Mouse (Mus musculus): ENCODE results near the gene Arhgef2.
"Not testable (repeated sequence)": the region's sequence is repeated elsewhere in the genome, so short reads cannot be mapped to it uniquely, and the experiment has no call there.

Gene Arhgef2

DNA sequence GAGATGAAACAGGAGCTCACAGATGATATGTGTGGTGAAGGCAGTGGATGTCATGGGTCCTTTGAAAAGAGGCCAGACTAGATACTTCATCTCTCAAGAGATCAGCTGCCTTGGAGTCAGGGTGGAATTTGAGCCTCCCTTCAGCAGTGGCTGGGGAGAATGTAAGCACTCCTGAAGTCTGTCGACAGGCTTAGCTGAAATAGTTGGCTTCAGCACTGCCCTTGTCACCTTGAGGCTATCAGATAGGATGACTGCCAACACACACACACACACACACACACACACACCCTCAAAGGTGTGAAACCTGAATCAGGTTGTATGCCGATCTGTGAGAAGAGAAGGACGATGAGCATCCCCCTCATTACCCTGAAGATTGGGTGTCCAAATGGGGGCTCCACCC lies 14.7 kb upstream of the Arhgef2 start:
- DNase-seq (ENCODE audit: low read depth, low spot score) = no peak

DNA sequence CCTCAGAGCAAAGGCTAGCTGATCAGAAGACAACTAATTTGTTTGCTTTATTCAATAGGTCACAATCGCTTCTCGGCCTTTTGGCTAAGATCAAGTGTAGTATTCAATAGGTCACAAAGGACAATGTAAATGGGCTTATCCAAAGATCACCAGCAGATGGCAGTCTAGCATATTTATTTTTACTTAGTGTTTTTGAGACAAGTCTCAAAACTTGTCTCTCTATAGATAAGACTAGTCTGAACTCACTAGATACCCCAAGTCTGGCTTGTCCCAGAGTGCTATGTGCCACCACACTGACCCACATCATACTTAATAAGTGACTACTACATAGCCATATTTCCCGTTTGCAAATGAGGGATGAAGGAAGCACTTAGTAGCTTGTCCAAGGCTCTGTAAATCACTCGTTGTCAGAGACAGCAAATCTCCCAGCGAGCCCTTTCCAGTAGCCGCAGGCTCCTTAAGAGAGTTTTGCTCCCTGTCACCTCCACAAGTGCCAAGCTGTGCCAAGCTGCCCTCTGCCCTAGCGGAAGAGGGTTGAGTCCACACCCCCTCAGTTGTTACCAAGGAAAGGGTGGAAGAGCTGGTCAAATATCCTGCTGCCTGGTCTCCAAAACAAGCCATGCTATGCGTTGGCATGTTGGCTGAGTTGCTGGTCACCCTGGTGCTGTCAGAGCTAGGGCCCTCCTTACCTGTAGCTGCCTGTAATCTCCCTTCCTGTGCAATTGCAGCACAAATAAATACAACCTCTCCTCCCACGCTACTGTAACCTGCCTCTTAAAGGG lies 13.6 kb upstream of the Arhgef2 start:
- DNase-seq (ENCODE audit: low read depth, low spot score) = peak; percentile 82

DNA sequence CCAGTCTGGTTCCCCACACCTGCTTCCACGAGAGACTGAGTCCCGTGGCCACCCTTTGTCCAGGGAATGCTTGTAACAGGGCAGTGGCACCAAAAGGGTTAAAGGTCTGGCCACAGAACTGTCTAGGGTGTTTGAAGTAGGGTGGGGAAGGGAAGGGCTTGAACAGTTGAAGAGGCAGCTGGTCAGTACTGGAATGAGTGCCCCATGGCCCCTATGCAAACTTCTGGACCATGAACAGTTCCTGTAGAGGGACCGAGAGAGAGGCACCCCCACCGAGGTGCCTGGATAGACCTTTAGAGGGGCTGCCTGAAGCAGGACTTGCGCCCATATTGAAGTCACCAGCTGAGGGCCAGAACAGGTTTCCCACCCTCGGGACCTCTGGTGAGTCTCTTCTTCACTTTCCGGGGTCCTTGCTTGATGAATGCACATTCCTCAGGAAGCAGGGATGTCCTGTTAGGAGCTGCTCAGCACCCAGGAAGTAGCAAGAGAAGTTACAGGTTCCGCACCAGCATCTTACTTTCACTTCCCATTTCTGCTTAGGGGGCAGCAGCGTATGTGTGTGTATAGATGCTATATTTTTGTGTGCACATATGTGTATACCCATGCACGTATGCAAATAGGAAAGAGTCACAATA lies 12.7 kb upstream of the Arhgef2 start:
- no peak for DNase-seq (ENCODE audit: low read depth, low spot score)

DNA sequence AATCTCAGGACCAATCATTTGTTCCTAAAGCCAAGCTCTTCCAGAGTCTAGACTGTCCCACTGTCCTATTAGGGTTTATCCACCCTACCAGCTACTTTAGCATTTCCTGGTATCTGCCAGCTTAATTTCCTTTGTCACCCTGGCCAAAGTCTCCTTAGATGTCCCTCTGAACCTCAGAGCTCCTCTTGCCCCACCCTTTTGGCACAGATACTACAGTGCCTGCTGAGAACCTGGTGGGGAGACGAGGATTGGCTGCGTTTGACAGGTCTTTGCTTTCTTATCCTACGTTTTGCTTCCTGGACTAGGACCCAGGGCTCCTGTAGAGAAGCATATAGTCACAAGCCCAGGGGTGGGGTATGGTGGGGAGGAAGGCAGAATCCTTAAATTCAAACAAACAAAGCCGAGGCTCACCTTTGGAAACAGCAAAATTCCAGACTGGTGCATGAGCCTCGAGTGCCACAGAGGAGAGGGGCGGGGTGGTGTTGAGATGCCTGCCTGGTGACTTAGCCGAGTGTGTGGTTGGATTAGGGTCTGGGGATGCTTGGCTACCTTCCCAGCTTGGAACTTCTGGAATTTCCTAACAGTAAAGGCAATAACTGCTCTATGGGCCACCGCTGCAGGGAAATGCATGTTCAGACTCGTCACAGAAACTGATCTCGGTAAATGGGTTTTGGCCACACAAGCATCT lies 11.7 kb upstream of the Arhgef2 start:
- no peak for DNase-seq (ENCODE audit: low read depth, low spot score)

DNA sequence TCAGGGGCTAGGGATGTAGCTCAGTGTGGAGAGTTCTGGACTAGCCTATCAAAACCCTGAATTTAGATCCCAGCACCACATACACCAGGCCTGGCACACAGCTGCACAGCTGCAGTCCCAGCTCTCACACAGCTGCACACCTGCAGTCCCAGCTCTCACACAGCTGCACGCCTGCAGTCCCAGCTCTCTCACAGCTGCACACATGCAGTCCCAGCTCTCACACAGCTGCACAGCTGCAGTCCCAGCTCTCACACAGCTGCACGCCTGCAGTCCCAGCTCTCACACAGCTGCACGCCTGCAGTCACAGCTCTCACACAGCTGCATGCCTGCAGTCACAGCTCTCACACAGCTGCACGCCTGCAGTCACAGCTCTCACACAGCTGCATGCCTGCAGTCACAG lies 9.2 kb upstream of the Arhgef2 start:
- DNase-seq (ENCODE audit: low read depth, low spot score) = not testable (repeated sequence)

DNA sequence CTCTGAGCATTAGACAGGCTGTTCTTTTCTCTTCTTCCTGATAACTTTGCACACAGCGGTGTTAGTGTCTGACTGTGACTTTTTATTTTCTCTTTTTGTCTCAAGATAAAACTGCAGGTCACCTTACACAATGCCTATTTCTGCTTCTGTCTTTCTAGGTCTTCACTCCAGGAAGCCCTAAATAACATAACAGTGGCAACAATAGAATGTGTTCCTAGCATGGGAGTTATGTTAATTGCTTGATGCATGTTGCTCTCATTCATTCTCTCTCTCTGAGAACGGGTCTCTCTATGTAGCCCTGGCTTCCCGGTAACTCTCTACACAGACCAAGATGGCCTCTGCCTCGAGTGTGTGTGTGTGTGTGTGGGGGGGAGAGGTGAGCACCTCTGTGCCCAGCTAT lies 3.3 kb upstream of the Arhgef2 start:
- DNase-seq (ENCODE audit: low read depth, low spot score) = no peak

DNA sequence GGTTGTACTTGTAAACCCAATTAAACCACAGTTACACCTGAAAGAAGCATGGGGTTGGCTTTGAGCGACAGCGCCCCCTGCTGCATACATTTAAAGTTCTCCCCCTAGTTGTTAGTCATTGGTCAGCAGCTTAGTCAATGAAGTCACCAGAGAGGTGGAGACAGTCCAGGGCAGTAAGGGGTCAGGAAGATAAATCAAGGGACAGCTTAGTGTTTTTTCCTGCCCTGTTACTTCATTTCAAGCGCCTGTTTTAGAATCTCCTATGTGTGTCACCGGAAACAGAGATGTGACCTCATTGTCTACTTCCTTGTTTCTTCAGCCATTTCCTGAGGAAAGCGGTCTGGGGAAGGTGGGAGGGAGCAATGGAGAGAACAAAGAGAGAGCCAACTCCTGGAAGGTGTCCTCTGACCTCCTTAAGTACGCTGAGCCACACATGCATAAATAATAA lies 2.0 kb upstream of the Arhgef2 start:
- peak; percentile 92 for DNase-seq (ENCODE audit: low read depth, low spot score)

DNA sequence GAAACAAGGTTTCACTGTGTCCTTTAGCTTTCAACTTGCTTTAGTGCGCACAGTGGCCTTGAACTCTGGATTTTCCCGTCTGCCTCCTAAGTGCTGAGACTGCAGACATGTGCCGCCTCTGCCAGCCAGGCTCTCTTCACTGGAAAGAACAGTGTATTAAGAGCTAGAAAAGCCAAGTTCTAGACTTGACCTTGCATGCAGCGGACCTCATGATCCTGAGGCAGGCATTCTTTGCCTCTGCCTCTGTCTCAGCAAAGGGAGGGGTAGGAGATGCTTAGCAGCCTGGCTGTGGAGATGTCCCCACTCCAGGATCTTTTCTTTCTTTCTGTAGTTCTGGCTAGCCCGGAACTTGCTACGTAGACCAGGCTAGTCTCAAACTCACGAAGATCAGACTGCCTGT lies 903 bp upstream of the Arhgef2 start:
- DNase-seq (ENCODE audit: low read depth, low spot score) = no peak

DNA sequence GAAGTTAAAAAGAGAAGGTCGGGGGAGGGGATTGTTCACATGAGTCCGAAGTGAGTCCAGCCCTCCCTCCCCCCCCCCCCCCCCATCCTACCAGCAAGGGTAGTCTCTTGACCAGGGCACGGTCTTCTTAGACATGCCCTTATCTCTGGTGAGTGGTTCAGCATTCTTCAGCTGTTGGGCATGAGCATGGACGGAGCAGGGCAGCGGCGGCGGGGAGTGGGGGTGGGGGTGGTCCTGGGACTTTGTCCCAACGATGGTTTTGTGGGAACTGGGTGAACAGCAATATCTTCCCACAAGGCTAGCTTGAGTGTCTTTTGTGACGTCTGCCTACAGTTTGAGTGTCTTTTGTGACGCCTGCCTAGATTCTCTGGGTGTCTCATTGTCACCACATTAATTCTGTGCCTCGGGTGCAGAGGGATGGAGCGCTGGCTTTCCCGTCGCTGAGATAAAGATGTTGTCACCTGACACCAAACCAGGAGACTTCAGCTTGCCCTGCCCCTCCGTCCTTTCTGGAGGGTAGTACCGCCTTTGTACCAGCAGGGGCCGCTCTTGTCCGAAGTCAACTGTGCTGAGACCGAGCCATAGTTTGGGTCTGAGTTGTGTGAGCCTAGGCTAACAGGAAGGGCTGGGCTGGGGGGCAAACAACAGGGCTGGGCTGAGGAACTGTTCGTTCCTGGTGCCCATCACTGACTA lies 1.4 kb downstream of the Arhgef2 start:
- peak; percentile 93 for DNase-seq (ENCODE audit: low read depth, low spot score)

DNA sequence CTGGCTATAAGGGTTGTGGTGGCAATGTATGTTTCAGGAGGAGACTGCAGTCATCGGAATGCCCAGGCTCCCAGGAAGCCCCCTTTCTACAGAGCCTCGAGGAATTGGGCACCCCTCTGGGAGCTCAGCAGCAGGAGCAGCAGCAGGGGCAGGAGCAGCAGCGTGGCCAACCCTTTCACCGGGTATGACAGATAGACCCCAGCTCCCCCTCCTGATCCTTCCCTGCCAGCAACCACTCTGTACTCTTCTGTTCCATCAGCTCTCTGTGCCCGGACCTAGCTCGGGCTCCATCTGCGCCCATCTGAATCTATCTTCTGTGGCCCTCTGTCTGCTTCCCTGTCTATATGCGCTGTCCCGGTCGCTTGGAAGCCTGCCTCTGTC lies 2.0 kb downstream of the Arhgef2 start:
- peak; percentile 21 for DNase-seq (ENCODE audit: low read depth, low spot score)

DNA sequence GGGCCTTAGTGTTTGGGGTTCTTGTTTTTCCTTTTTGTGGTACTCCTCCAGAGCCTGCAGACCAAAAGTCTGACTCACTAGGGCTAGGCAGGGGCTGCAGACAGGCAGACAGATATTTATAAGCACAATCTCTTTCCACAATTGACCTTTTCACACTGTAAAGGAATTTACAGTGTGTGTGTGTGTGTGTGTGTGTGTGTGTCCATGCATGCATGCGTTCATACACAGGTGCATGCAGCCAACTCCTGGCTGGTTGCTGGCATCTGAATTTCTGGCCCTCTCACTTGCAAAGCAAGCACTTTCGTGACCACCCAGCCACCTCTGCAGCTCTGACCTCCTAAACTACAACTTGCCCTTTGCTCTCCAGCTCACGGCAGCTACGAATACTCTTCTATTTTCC lies 3.3 kb downstream of the Arhgef2 start:
- DNase-seq (ENCODE audit: low read depth, low spot score) = no peak

DNA sequence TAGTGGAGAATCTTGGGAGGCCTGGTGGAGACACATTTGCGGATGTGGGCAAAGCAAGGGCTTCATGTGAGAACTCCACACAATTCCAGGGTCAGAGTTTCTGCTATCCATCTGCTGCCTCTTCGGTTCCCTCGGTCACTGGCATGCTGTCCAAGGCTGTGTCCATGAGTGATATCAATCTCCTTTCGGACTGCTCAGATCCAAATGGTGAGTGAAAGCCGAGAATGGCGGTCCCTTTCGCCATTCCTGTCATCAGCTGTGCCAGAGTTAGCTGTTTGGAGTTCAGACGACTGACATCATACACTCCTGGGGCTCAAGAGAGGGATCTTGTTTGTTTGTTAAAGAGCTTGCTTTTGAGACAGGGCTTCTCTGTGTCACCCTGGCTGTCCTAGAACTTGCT lies 8.7 kb downstream of the Arhgef2 start:
- no peak for DNase-seq (ENCODE audit: low read depth, low spot score)

DNA sequence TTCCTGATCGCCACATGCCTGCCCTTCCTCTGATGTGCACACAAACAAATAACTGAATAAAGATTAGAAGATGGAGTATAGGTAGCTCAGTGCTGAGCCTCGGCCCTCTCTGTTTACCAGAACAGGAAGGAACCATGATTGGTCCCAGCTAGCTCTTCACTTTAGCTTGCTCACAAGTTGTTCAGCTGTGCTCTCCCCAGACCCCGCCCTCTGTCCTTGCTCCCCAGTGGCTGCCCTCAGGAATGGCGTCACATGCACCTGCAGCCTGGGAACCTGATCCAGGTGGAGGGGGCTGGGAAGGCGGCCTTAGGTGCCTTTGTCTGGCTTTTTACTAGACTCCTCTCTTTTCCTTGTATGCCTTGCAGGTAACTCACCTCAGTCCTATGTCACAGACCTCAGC lies 9.4 kb downstream of the Arhgef2 start:
- peak; percentile 64 for DNase-seq (ENCODE audit: low read depth, low spot score)

DNA sequence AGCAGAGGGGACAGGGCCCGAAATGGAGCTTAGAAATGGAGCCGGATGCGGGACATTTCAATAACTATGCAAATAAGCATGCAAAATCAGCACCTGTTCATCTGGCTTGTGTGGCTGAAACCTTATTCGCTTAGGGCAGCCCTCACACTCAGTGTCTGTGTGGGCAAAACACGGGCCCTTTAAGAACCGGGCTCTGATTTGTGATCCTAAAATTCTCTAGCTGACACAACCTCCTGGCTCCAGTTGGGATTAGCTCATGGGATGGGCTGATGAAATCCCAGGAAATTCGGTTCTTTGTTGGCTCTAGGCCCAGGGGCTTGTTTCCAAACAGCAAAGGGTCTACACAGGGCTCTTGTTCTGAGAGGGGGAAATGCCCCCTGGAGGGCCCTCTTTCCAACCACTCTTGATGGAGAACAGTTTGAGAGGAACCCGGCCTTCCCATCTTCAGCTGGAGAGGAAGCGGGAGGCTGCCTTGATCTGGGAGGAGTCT lies 10.2 kb downstream of the Arhgef2 start:
- DNase-seq (ENCODE audit: low read depth, low spot score) = no peak

DNA sequence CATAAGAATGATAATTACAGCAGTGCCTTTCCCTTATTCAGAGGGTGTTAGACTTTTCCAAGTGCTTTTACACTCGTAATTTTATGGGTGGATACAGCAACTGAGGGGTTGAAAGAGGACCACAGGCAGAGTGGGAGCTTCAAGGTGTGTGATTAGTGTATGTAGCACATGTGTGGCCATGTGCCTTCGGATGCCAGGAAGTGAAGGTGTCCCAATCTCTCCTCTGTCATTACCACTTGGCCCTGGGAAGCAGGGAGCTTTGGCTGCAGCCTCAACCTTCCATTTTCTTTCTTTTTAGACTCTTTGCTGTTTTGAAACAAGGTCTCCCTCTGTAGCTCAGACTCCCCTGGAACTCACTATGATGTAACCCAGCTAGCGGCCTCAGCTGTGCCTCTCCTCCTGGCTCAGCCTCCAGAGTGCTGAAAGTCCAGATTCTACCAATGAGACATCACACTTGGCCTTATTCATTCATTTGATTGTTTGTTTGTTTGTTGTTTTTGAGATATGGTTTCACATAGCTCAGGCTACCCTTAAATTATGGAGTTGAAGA lies 11.3 kb downstream of the Arhgef2 start:
- no peak for DNase-seq (ENCODE audit: low read depth, low spot score)

DNA sequence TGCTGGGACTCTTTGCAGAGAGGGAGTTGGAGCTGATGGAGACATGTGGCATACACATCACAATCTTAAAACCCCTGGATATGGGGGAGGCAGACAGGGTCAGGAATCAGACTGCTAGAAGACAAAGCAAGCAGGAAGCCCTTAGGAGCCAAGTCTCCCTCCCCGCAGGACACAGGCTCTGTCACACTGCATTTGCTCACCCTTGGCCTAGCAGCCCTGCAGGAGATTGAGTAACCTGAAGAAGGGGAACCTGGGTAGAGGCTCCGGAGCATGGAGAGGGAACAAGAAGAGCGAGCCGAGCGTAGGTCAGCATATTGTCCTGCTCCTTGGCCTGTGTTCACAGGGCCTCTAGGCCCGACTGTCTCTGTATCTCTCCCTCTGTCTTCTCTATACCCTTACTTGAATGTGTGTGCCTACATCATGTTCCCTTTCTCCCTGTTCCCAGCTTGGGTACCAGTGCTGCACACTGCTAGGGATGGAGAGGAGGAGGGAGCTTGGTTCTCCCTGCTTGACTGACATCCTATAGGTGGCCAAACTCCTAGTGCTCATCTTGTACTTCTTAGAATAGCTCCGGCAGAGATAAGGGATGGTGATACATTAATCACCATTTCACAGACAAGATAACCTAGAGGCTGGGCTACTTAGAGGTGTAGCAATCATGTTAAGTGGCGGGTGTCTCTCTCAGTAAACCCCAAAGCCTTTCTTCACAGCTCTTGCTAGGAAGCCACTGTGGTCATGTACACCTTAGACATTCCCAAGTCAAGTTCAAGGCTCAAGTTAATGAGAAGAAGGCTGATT lies 12.5 kb downstream of the Arhgef2 start:
- no peak for DNase-seq (ENCODE audit: low read depth, low spot score)

DNA sequence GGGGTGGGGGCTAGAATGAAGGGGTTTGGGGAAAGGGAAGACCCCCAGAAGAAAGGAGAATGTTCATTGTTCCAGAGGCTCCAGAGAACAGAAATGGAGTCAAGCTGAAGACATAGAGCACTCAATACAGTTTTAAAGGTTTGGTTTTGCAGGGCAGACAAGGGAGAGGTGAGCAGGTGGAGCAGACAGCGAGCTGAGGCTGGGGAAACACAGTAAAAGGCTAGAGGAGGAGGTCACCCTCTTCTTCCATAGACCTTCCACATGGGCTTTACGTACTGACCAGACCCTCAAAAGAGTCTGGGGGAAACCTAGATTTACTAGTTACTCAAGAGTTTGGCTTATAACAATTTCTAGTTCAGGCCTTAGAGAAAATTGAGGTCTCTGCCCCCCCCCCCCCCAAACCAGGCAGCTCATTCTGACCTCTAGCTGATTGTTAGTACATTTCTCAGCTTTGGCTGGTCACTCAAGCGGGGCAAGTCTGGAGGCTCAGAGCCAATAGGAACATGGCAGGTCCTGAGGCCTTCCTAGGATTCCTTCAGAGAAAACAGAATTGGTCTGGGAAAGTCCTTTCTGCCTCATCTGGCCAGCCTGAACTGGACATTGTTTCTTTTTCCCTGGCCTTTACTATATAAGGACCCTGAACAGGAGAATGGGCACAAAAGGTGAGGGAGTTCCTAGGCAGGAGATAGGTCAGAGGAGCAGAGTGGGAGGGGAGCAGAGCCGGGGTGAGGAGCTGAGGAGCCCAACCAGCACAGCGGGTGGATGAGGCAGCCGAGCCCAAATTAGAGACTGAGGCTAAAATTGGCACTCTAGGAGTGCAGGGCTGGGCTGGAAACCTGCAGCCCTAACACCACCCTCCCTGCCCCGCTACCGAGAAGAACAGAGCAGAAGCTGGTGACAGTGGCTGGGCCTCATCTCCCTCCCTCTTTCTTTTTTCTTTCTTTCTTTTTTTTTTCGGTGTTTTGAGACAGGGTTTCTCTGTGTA lies 13.6 kb downstream of the Arhgef2 start:
- DNase-seq (ENCODE audit: low read depth, low spot score) = peak; percentile 49

DNA sequence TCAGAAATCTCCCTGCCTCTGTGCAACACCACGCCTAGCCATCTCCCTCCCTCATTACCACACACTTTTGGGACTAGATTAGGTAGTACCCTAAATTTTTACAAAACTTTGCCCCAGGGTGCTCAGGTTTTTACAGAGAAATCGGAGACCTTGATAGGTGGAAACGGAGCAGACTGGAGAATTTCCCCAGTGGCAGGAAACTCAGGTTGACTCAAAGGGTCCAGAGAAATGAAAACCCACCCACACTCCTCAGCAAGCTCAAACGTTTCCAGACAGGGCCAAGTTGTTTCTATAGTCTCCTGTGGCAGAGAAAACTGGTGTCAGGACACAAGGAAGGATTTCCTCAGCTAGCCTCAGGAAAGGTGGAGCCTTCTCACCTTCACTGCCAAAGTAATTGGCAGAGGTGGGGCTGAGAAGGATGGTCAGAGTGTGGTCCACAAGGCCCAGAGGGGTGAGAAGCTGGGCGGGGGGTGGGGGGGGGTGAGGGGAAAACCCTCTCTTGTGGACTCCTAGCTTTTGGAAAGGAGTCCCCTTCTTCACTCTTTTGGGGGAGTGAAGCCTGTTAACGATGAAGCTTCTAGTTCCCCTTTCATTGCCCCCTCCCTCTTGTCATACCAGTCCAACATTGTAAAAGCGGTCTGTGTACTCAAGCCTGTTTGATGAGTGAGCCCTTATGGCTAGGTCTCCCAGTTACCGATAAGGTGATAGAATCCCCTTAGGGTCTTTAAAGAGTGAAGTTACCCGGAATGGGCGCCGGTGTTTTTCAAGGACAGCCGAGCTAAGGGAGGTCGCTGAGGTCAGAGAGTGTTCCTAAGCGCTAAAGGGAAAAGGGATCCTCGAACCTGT lies 14.6 kb downstream of the Arhgef2 start:
- DNase-seq (ENCODE audit: low read depth, low spot score) = no peak

Data from ES-CJ7 (cell line).